Mouse (Mus musculus): Measurements from ENCODE around the gene Bpifb3.
A peak's percentile ranks its signal among the peaks of the same experiment; 100 is the strongest.

The Bpifb3 gene

DNA sequence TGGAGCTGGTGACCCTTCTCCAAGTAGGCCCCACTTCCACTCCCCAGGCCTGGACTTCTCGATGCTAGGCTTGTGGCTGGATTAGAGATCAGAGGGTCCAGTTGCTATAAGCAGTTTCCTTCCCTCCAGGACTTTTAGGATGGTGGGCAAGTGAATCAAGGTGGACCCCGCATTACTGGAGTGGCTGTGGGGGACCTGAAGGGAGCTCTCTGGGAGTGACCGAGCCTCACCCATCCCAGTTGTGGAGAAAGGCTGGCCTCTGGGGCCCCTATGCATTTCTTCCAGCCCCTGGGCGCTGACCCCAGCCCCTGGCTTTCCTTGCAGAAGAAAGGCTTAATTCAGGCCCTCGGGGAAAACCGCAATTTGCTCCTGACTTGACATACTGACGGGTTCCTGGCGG lies at the start of gene Bpifb3:
TSS of gene Bpifb3 (plus strand) at position 301 of the 400 bp plus-strand sequence.
- DNase-seq: no peak

DNA sequence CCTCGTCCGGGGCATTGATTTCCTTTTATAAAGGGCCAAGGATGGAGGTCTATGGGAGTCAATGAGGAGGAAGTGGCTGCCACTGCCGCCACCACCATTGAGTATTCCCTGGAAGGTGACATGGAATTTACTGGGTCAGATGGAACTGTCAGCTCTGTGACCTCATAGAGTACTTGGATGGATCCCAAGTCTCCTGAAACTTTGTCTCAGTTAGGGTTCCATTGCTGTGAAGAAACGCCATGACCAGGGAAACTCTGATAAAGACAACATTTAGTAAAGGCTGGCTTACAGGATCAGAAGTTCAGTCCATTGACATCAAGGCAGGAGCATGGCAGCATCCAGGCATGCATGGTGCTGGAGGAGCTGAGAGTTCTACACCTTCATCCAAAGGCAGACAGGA lies 47.0 kb upstream of the Bpifb3 start, which contains the start of gene Sun5:
TSS of gene Sun5 (minus strand) at position 101 of the 400 bp plus-strand sequence.
- DNase-seq: no peak

DNA sequence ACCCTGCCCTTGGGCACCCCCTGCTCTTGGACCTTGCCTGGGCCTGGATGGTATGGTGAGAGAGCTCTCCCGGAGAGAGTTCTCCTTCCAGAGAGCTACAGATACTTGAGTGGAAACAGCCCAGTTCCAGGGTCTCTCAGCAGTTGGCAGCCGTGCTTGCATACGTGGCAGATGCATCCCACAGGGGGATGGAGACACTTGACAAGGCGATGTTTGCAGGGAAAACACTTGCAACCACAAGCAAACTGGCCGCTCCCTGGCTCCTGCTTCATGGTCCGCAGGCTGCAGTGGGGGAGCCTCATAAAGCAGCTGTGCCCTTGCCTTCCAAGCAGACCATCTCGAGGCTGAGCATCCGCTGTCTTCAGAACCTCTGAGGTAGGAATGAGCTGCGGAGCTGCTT lies 43.3 kb upstream of the Bpifb3 start, which contains the start of gene Bpifb2:
TSS of gene Bpifb2 (plus strand) at position 301 of the 400 bp plus-strand sequence.
- DNase-seq: no peak

DNA sequence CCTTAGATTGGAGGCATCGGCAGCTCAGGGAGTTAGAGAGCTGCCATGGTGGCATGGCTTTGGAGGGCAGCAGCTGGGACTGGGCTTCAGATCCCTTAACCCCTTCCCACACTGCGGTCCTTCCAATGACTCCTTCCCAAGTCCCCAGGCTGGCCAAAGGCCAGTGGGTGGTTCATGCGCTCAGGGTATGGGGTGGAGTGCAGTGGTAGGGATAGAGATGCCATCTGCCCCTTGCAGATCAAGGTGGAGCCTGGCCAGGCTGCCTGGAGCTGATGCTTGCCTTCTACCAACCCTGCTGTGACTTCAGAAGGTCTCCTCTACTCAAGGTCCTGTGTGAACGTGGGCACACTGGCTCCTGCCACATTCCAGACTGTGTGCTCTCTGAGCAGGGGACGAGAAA lies 18.9 kb upstream of the Bpifb3 start:
- DNase-seq: peak; percentile 57 to 60

DNA sequence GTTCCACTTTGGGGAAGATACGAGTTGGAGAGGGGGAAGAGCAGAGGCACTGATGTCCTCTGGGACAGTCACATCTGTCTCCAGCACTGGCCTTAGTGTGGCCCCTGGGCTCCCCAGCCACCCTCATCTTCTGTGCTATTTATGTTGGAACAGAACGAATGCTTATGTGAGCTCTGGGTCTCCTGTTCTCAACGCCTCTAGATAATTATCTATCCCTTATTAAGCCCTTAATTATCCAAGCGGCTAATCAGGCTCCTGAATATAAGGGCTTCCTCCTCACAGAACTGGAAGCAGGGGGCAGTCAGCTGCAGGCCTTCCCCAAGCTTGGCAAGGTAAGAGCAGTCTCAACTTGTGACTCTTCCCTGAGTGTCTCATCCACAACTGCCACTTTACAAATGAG lies 17.9 kb upstream of the Bpifb3 start, which contains the start of gene Bpifb6:
TSS of gene Bpifb6 (plus strand) at position 301 of the 400 bp plus-strand sequence.
- no peak for DNase-seq

DNA sequence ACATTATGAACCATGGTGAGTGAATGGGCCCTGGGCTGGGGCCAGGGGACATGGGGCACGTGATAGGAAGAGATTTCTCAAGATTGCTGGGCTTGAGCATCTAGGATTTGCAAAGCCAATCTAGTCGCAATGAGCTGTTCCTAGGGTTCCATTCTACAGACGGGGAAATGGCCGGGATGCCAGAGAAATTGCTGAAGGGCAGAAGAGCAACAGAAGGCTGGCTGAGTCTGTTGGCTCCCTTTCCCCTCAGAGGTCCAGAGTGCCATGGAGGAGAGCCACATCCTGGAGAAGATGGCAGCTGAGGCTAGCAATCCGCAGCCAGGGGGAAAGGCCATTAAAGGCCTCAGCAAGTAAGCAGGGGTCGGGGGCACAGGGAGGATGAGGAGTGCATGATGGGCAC lies 15.3 kb upstream of the Bpifb3 start:
- peak; percentile 73 to 84 for DNase-seq

DNA sequence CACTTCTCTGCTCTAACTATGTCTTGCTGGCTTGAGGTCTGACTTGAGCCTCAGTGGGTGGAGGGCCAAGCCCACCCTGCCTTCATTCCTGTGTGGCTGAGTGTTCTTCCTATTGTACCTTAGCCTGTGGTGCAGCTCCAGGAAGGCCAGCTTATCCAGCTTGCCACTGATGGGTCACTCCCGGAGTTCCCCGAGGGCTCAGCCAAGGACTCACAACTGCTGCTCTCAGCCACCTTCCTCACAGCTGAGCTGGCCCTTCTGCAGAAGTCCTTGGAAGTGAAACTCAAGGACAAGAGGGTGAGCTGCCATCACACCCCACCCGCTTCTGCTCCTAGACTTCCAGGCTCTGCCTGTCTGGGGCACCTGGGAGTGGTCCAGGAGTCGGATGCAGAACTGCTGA lies 11.4 kb upstream of the Bpifb3 start:
- no peak for DNase-seq

DNA sequence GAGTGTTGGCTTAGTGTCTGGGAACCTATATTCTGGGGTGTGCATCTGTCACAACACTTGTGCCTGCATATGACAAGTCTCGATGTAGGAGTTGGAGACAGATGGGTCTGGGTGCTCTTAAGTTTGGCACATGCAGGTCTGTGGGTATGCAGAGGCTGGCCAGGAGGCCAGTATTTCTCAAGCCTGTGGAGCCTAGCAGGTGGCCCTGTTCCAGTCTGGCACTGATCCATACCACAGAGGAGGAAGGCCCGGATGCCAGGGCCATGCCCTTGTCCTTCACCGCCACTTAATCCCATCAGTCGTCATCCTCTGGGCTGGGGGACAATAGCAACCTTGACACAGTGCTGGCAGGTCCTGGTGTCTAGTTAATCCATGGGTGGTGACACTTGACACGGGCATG lies 3.9 kb upstream of the Bpifb3 start:
- DNase-seq: peak in 1 of 2 experiments; percentile 41

DNA sequence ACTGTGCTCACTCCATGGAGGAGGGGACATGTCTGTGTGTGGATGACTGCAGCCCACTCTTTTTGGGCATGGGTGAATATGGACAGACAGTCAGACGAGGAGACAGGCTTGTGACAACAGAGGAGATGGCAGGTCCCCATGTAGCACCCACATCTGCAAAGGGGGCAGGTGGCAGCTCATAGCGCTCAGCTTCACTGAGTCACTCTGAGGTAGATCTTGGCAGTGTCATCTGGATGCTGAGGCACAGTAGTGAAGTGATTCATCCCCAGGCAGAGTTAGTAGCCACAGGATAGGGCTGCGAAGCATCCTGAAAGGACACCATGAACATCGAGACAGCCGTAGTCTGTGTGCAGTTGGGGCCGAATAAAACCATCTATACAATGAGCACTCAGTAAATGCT lies 3.2 kb downstream of the Bpifb3 start:
- no peak for DNase-seq

DNA sequence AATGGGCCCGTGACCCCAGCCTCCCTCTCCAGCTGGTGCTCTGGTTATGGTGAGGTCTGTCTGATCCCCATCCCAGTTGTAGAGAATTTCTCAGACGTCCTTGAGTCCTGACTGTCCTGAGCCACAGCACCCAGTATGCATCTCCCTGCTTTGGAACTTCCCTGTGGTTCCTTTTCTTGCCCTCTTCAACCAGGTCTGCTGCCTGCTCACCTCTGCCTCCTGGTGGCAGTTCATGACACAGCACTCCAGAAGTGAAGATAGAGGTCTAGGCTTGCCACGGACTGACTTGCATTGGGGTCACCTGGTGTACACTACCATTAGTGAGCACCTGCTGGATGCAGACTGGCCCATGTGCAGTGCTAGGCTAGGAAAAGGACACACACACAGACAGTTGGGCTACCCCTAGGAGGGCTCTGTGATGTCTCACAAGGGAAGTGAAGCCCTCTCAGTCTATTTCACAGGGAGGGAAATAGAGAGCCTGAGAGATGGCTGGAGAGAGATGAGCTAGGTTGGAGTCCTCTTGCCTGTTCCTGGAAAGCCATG lies 11.9 kb downstream of the Bpifb3 start:
- peak; percentile 85 to 91 for DNase-seq

DNA sequence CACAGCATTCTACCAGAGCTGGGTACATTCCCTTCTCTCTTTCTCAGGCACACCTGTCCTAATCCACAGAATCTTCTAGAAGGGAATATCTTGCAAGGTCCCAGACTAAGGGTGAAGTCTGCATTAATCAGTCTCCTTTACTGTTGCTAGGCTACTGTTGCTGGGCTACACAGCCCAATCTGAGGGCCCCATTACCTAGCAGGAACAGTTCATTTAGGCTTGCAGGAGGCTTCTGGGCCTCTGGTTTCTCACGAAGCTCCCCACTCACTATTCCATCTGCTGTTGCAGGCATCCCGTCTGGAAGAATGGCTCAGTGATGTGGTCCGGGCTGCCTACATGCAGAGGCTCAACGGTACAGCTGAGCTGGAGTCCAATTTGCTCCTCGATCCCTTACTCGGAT lies 13.1 kb downstream of the Bpifb3 start:
- DNase-seq: no peak

DNA sequence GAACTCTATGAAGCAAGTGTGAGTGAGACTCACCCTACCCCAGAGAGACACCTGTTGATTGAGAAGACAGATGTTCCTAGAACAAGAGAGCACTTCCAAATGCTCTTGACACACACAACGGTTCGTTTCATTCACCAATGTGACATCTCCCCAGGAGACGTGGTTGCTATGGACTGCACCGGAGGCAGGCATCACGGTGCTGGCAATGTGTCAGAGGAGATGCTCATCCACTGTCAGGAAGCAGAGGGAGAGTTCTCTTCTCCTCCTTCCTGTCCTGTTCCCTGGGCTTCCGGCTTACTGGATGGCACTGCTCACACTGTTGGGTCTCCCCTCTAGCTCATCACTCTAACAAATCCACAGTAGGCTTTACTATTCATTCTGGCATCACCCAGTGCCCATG lies 15.3 kb downstream of the Bpifb3 start:
- DNase-seq: peak; percentile 31 to 57

DNA sequence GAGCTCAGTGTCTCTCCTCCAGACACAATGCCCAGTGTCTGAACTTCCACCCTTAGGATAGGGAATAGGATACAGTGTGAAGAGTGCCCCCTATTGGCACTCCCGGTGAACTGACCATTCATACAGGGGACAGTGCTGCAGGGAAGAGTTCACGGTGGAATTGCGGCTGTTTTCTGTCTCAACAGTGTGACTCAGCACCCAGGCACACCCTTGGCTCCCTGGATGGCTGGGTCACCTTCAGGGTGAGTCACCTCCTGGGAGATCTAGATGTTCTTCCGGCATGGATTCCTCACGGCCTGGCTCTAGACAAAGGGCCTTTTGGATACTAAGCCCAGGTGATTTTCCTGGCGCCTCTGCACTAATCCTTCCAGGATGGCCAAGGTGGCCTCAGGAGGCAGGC lies 17.3 kb downstream of the Bpifb3 start:
- DNase-seq: no peak

DNA sequence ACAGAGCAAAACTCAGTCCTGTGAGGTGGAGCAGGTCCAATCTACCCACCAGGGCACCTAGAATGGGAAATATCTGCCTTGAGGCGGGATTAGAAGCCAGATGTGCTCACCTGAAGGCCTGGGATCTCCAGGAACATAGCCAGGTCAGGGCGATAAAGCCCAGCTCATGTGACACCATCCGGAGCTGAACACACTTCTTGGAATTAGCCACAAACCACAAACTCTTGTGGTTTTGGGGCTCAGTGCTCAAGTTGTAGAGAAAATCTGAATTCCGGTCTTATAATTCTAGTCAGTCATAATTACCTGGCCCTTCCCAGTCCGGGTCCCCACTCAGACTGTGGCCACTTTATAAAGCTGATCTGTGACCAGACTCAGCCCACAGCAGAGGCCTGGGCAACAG lies 19.8 kb downstream of the Bpifb3 start, which contains the start of gene Bpifb4:
TSS of gene Bpifb4 (plus strand) at position 370 of the 400 bp plus-strand sequence.
- DNase-seq: no peak

DNA sequence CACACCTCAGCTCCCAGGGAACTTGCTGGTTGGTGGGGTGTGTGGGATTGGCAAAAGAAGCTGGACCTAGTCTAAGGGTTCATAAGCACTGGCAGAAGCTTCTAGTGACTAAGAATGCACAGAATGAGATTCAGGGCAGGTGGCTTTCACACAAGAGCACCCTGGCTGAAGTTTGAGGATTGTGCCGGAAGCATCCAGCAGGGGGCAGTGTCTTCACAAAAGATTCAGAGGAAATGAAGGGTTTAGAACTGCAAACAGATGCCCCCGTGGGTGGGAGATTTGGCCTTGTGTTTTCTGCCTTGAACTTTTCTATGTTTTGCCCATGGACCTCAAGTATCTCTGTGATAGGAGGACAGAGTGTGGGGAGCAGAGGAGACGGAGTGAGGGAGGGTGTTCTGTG lies 25.5 kb downstream of the Bpifb3 start:
- peak; percentile 81 to 87 for DNase-seq

DNA sequence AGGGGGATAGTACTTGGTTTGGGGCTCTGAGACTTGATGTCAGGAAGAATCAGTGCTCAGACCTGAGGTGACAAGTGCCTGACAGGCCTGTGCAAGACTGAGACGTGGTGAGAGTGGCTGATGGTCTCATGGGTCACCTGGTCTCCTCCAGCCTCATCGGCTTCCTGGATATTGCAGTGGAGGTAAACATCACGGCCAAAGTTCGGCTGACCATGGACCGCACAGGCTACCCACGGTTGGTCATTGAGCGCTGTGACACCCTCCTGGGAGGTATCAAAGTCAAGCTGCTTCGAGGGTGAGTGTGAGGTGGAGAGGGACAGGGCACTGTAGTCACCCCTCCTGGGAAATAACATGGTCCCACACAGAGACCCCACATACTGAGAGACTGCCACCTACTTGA lies 26.5 kb downstream of the Bpifb3 start:
- DNase-seq: no peak

DNA sequence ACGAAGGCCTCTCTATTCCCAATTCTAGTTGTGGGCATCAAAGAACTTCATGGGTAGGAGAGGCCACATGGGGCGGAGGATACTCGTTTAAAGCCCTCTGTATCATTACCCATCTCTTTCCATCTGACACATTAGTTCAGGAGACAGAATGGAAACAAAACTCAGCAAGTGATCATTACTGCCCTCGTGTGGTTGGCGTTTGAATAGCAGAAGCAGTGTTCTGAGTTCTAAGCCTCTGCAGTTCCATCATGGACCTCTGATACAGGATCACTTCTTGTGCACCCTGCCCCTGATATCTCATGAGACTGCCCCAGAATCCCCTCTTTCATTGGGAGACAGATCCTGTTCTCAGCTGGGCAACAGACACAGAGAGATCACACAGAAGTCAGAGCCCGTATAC lies 34.9 kb downstream of the Bpifb3 start:
- peak; percentile 88 to 92 for DNase-seq

DNA sequence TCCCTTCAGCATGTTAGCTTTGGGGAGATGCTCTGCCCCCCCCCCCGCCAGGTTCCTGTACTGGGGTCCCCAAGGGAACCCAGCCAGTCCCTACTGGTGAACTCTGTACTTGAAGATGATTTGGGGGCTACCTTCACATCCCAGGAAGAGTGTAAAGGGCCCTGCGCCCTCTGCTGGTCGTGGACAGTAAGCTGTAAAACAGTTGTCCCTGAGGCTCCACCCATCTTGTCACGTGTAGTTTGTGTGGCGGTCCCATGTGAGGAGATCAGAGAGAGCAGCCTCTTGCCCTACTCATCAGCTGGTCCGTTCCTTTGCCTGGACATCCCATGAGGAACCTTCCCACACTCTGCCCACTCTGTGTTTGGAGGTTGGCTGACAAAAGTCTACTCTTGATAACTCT lies 35.8 kb downstream of the Bpifb3 start:
- DNase-seq: peak; percentile 62 to 82

DNA sequence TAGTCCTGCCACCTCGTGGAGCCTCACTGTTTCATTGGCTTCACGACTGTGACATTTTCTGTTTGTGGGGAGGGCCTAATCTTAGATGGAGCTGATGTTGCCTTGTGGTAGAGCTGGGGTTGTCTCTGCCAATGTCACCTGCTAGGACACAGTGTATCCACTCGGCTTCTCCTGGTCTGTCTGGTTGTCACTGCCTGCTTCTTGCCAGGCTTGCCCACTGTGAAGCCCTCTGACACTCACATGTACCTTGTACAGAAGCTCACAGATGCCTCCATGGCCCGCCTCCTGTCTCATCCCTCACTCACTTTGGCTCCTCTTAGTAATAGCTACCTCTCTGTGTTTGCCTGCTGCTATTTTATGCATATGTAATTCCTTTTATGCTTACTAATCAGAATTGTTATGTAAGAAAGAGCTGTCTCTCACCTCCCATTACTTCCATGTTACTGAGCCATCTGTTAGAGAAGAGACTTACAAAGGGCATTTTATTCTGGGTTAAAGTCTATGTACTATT lies 44.8 kb downstream of the Bpifb3 start:
- DNase-seq: peak; percentile 65 to 76

DNA sequence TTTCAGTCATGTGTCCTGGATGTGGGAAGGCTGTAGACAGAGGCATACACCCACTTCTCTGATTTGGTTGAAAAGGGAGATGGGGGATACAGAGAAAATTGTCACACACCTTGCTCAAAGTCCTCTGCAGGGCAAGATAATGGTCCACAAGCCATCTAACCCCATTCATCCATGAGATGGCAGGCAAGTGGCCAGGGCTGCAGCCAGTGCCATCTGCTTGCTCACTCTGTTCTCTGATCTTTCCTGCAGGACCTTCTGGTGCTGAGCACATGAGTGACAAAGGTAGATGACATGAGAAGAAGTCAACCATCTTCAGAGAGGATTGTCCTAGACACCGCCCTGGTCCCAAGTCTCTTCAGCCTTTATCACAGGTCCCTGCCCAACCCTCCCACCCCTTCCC lies 45.3 kb downstream of the Bpifb3 start:
- DNase-seq: peak; percentile 96 to 97

DNA sequence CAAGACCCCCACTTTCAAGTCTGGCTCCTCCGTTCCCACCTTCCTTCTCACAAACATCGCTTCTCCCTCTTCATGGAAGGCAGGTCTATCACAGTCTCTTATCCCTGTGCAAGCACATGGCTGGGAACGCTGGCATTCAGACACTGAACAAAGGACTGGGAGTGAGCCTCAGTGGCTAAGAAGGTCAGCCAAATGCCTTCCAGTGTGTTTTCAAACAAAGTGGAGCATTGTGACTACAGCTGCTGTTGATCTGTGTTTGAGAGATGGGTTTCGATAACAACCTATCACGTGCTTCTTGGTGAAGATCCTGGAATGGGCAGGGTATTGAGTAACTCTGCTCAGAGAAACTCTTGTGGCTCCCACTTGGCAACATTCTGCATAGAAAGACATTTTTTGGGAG lies 52.2 kb downstream of the Bpifb3 start:
- no peak for DNase-seq

DNA sequence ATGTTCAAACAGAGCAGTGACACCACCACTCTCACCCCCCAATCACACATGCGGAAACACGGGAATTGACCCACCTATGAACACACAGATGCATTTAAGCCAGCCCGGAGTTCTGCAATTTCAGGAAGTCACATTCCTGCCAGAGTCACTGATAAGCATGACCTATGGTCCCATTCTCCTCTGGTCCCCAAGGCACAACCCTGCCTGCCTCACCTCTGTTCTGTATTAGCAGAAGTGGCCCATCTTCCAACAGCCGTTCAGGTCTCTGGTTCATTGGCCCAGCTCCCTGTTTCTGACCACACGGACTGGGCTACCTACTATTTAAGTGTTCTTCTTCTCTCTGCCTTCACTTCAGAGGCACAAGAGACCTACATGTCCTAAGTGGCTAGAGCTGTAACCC lies 56.6 kb downstream of the Bpifb3 start, which contains the start of gene Bpifa6:
TSS of gene Bpifa6 (plus strand) at position 364 of the 400 bp plus-strand sequence.
- DNase-seq: no peak

Data from cerebellum, postnatal 14 days (tissue).